Mouse (Mus musculus): ENCODE data around the gene Swap70. TPM values are rescaled to one million over a fixed set of nuclear protein-coding genes. Genes with fewer than 3 reads are reported as not detected.

Gene Swap70
- total RNA-seq, 2 experiments from 2014 or later: 12.9 to 13.6 TPM

- no peak for DNase-seq (ENCODE audit: low spot score in 2 of 2)
These were observed 77.4 kb downstream of the Swap70 start for GRCm38 (mm10) chr7:110298739-110299410.

GRCm38 (mm10) chr7:110302886-110303285 is 81.4 kb downstream of the Swap70 start:
- no peak for DNase-seq (ENCODE audit: low spot score in 2 of 2)

GRCm38 (mm10) chr7:110305486-110305885 is 84.0 kb downstream of the Swap70 start:
- no peak for DNase-seq (ENCODE audit: low spot score in 2 of 2)

GRCm38 (mm10) chr7:110306281-110306680 is 84.8 kb downstream of the Swap70 start:
- no peak for DNase-seq (ENCODE audit: low spot score in 2 of 2)

- DNase-seq (ENCODE audit: low spot score in 2 of 2): no peak
These were observed 86.2 kb downstream of the Swap70 start for GRCm38 (mm10) chr7:110307741-110308140.

GRCm38 (mm10) chr7:110309246-110309645 is 87.7 kb downstream of the Swap70 start:
- no peak for DNase-seq (ENCODE audit: low spot score in 2 of 2)

GRCm38 (mm10) chr7:110313392-110314055 is 92.0 kb downstream of the Swap70 start:
- DNase-seq (ENCODE audit: low spot score in 2 of 2): no peak

GRCm38 (mm10) chr7:110314401-110314890 is 92.9 kb downstream of the Swap70 start:
- DNase-seq (ENCODE audit: low spot score in 2 of 2): no peak

- DNase-seq (ENCODE audit: low spot score in 2 of 2): no peak
These were observed 93.8 kb downstream of the Swap70 start for GRCm38 (mm10) chr7:110315352-110315751.

- DNase-seq (ENCODE audit: low spot score in 2 of 2): no peak
These were observed 95.9 kb downstream of the Swap70 start for GRCm38 (mm10) chr7:110317412-110317811.

GRCm38 (mm10) chr7:110318971-110319519 is 97.5 kb downstream of the Swap70 start:
- DNase-seq (ENCODE audit: low spot score in 2 of 2): no peak

- no peak for DNase-seq (ENCODE audit: low spot score in 2 of 2)
These were observed 99.6 kb downstream of the Swap70 start for GRCm38 (mm10) chr7:110321106-110321505.

GRCm38 (mm10) chr7:110324852-110325251 is 103.3 kb downstream of the Swap70 start:
- DNase-seq (ENCODE audit: low spot score in 2 of 2): no peak

- DNase-seq (ENCODE audit: low spot score in 2 of 2): no peak
These were observed 104.0 kb downstream of the Swap70 start for GRCm38 (mm10) chr7:110325381-110326110.

Other genes with a start within 250 kb of the Swap70 start
- gene Tmem41b, start 234.8 kb upstream of the Swap70 start, total RNA-seq (2021): 10 to 100 TPM; 47.1 to 70.2 TPM
- gene Ipo7, start 203.4 kb upstream of the Swap70 start, total RNA-seq (2021): 10 to 100 TPM; 96.2 to 96.7 TPM
- gene Zfp143, start 160.5 kb upstream of the Swap70 start, total RNA-seq (2021): 10 to 100 TPM; 12.1 to 14.2 TPM
- gene Wee1, start 99.7 kb upstream of the Swap70 start, total RNA-seq (2021): 1 to 10 TPM; 5.2 to 7.3 TPM

All from adrenal gland, adult 18-20 months (tissue).